Mouse (Mus musculus) urinary bladder, postnatal 25 days (tissue): ENCODE results near the gene Csnk2b.
"Not testable (repeated sequence)": the region's sequence is repeated elsewhere in the genome, so short reads cannot be mapped to it uniquely, and the experiment has no call there.

Experiments
- DNase-seq: peaks from one replicate; pipeline ENCODE4 v3.0.0; 2022; ENCODE audit warnings: low spot score

Gene Csnk2b

DNA sequence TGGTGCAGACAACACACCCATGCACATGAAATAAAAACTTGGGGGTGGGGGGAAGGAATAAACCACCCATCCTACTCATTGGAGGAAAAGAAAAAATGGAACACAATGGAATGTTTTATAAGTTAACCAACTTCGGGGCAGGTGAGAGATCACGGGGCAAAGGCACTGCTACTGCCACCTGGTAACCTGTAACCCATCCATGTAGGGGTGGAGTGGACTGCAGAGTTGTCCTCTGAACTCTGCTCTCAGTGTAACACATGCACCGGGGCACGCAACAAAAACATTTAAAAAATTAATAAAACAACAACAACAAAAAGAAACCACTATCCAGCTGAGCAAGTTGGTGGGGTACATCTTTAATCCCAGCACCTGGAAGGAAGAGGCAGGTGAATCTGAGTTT lies 30.3 kb upstream of the Csnk2b start:
- no peak for DNase-seq

DNA sequence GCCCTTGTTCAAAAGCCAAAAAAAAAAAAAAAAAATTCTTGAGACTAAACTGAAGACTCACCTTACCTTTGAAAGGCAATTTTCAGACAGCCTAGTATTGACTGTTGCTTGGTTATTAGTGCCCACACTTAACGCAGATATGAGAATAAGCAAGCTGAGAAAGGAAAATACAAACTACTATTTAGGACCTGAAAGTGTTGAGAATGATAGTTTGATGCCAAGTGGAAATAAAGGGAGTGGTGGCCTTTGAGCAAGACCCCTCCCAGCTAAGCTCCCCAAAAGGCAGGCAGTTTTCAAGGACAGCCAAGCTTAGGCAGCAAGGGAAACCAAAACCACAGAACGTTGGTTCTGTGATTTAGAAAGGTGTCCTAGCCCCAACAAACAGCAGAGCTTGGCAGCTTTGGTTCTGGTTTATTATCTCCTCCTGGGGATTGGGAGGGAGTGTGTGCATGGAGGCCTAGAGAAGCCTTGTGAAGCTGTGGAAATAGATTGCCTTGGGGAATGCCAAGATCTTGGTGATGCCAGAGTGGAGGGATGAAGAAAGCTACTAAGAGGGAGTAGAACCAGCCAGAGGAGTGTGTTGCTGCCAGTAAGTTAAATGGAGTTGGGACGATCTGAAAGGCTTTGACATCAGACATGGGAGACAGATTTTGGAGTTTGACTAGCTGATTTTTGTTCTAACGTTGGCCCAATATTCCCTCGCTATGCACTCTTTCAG lies 26.2 kb upstream of the Csnk2b start:
- DNase-seq: no peak

DNA sequence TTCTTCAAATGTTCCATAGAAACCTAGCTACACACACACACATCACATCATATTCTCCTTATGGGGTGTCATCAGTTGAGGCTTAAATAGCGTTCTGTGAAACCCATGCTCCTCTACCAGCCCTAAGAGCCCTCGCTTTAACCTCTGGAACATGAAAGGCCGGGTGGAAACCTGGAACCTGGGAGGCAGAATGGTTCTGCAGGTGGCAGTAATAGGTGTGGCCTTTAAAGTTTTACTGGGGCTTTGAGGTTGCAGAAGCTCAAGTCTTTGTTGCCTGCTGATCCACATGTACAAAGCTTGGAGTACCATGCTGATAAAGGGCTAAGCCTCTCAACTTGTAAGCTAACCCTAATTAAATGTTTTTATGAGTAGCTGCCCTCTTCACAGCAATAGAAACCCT lies 25.5 kb upstream of the Csnk2b start:
- no peak for DNase-seq

DNA sequence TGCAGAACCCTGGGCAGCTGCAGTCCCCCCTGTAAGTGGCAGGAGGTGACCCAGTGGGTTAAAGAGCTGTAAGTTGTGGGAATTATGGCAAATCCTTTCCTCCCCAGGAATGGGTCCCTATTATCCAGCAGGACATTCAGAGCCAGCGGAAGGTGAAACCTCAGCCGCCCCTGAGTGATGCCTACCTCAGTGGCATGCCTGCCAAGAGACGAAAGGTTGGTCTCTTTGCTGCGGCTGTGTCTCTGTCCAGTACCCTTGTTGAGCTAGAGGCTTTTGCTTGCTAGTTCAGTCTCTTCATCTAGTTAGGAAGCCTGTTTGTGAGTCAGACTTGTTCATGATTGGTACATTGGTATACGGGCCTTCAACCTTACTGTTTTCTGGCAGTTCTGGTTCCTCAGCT lies 24.3 kb upstream of the Csnk2b start:
- DNase-seq: no peak

DNA sequence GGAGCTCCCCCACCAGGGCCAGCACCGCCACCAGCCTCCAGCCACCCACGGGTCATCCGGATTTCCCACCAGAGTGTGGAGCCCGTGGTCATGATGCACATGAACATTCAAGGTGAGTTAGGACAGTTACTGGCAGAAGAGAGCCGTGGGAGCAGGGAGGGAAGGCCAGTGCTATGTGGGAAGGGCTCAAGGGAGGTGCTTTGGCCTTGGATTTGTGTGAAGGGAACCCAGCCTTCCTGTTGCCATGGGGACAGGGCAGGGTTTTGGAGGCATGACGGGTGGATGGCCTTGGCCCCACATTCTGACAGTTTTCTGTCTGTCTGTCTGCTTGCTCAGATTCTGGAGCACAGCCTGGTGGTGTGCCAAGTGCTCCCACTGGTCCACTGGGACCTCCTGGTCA lies 20.1 kb upstream of the Csnk2b start:
- DNase-seq: no peak

DNA sequence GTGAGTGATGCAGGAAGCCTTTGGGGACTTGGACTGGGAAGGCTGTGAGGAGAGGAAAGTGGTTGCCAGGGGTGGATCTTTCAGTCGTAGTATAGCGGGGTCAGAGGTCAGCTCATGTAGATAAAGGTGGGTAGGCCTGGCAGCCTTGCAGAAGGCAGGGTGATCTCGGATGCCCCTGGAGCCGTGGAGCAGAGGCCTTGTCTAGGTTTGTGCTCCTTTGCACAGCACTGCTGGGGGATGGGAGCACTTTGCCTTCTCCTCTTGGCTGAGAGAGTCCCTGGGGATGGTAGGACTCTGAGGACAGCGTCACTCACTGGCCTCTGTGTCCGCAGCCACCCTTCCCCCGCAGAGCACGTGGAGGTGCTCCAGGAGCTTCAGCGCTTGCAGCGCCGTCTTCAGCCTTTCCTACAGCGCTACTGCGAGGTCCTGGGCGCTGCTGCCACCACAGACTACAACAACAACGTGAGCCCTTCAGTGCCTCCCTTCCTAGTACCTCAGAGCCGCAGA lies 18.7 kb upstream of the Csnk2b start:
- no peak for DNase-seq

DNA sequence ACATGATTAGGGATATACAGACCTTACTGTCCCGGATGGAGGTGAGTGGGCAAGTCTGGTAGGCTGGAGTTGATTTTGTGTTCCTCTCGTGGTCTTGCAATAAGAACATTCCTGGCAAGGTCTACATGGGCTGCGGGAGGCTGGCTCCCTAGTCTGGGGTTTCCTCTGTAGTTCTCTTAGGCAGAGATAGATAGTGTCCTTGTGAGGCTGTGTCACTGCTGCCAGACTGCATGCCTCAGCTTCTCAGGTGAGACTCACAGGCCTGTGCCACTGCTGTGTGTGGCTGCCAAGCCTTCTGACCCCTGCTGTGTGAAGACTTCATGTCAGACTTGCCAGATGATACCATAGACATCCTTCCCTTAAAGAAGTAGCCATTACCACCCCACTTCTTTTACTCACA lies 17.4 kb upstream of the Csnk2b start:
- no peak for DNase-seq

DNA sequence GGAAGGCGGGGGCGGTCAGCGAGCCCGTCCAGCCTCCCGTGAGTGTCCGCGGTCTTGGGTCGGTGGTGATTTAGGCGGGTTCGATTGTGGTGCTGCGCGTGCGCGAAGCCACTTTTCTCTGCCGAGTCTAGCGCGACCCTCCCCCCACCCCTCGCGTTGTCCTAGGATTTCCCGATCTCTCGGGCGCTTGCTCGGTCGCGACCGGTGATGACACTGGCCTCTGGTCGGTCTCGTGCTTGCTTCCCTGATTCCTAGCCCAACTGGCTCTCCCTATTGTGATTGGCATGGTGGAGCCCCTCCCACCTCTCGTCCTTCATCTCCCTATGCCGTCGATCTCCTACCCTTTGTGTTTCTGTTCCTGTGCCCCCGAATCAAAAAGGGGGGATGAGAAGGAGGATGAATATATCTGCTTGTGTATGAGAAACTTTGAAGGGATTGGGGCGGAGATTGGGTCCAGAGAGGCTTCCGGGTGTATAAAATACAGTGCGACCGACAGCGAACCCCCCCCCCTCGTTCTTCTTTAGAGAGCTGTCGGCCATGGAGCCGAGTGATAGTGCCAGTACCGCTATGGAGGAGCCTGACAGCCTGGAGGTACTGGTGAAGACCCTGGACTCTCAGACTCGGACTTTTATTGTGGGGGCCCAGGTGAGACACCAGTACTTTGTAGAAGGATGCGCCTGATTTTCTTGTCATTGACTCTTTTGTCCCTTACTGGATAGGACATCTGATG lies 13.9 kb upstream of the Csnk2b start:
- no peak for DNase-seq

DNA sequence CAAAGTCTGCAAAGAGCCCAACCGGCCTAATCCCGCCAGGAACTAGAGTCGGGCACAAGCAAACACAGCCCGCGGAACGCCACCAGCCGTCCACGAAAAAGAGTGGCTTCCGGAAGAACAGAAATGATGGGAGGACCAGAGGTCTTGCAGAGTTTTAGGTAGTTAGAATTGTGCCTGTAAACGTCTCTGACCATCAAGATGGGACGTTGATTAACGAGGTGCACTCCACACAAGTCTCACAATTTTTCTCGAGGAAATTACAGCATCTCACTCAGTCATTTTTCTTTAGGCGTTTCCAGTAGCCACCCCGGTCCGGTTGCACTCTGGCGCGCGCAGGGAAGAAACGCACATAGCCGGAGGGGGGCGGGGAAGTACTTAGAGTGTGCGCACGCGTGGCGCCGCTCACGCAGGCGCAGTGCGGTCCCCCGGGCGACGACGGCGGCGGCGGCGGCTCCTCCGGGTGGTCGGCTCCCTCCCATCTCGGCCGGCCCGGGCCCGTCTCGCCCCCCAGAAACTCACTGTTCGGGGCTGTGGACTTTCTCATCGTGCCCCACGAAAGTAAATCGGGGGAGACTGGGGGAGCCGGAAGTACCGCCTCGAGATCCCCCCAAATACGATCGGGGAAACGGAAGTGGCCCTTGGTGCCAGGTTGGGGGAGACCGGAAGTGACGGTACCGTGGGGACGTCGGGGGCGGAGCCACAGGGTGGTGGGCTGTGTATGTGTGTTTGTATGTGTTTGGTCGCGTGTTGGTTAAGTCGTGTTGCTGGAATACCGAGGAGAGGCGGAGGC lies 13.1 kb upstream of the Csnk2b start, which contains the start of gene Bag6:
Gene Bag6 (plus strand): TSS at position 378 of the 790 bp plus-strand sequence.
- peak; percentile 93 for DNase-seq

DNA sequence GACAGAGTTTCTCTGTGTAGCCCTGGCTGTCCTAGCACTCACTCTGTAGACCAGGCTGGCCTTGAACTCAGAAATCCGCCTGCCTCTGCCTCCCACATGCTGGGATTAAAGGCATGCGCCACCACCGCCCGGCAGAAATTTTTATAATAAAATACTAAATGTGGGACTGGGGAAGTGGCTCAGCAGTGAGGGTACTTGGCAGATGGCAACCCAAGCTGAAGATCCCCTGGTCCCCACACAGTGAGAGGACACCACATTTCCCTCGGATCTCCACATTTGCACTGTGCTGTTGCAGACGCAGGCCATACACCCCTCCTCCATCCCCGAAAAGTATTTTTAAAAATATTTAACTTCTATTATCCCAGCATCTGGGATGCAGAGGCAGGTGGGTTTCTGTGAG lies 11.7 kb upstream of the Csnk2b start:
- no peak for DNase-seq

DNA sequence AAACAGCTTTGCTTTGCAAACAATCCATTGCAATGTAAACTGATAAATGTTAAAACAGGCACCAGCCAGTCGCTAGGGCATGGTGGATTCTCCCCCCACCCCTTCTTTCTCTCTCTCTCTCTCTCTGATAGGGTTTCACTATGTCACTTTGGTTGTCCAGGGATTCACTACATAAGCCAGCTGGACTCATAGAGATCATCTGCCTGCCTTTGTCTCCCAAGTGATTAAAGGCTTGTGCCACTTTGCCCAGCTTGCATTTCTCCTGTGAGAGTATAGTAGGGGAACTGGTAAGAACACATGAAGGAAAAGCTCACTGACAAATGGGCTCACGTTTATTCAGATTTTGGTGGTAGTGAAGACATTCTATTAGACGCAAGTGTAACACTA lies 10.3 kb upstream of the Csnk2b start:
- DNase-seq: no peak

DNA sequence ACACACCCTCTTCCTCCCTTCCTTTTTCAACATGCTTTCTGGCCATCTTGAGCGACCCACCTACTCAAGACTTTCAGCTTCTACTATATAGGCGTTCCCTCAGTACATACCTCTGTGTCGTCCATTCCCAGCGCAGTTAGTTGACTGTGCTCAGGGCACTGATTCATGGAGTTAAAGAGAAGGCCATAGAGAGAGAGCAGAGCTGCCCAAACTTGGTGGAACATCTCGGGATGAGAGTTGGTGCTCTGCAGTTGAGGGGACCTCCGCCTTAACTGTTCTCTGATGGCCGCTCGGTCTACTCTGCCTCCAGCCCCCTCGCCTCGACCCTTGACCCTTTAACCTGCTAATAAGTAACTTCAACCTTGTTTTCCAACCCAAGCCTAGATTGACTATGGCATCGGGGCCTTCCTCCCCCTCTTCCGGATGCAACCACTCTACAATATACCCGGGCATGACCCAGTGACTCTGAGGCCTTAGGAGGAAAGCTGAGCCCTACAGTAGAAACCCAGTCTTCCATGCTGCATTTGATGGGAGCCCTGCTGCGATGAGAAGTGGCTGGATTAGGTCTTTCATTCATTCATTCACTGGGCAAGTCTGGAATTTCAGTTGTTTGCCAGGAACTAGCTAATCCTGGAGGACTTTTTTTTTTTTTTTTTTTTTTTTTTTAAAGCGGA lies 9.8 kb upstream of the Csnk2b start, which contains the start of gene Apom:
Gene Apom (minus strand): TSS at position 551 of the 674 bp plus-strand sequence.
- no peak for DNase-seq

DNA sequence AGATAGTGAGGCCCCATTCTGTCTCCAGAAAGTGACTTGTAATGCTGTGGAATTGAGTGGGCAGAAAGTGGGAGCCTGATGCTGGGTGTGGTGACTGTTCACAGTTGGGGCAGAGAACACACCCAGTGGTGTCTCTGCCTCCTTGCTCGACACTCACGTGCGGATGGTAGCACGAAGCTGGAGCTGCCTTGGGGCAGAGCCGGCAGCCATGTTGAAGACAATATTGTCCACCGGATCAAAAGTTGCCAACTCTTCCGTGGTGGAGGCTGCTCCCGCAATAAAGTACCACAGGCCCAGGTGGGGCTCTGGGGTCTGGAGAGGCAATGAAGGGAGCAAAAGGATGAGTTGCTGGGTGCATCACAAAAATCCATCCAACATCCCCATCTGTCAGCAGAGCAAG lies 9.2 kb upstream of the Csnk2b start:
- DNase-seq: no peak

DNA sequence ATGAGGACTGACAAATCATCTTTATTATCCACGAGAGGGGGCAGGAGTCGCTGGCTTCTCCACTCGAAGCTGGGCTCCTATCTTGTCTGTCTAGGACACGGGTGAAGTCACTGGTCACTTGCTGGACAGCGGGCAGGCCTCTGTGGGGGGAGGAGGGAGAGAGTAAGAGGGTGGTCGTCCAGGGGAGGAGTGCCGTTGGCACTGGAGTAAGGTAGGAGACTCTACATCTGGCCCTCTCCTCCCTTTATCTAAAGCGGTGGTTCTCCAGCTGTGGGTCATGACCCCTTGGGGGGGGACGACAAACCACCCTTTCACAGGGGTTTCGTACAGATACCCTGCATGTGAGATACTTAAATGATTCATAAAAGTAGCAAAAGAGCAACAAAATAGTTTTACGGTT lies 7.1 kb upstream of the Csnk2b start:
- no peak for DNase-seq

DNA sequence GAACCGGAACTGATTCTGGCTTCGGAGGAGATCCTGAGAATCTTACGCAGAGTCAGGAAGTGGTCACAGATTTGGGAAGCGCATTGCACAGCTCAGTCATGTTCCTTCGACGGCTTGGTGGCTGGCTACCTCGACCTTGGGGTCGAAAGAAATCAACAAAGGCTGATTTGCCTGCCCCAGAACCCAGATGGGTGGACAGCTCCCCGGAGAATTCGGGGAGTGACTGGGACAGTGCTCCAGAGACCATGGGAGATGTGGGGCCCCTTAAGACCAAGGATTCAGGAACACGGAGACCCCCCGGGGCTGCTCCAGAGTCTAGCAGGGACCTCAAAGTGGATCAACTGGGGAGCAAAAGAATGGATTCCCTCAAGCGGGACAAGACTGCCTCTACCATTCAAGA lies 5.2 kb upstream of the Csnk2b start:
- DNase-seq: no peak

DNA sequence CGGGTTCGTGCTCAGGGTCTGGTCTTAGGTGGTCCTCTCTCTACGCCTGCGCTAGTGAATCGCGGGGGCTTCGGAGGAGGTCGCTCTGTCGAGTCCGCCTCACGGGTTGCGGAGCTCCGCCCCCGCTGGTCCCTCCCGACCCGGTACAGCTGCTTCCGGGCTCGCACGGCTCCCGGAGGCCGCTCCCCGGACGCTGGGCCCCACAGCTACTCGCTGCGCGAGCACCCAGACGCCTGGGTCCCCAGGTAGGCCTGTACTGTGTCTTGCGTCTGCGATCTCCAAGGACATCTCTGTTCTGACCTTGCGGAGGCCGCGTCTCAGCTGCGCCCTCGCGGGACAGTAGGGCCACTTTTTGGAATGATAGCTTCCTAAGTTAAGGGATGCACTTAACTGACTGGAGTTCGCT lies 4.4 kb upstream of the Csnk2b start, which contains the start of gene D17H6S53E:
Gene D17H6S53E (plus strand): TSS at position 168 of the 406 bp plus-strand sequence.
- peak; percentile 70 for DNase-seq

DNA sequence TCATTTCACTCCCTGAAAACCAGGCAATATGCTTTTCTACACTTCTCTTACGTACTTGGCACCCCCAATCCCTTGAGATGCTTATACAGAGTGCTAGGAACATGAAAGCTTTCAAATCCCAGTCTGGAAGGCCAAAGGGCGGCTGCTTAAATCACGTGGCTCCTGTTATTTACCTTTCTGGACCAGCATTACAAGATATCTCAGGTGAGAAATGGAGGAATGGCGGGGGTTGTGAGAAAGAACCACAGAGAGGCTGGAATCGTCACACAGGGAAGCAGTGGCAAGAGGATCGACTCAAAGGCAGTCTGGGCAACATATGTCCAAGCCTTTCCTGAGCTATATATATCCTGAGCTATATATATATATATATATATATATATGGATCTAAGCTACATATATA lies 3.7 kb upstream of the Csnk2b start:
- DNase-seq: no peak

DNA sequence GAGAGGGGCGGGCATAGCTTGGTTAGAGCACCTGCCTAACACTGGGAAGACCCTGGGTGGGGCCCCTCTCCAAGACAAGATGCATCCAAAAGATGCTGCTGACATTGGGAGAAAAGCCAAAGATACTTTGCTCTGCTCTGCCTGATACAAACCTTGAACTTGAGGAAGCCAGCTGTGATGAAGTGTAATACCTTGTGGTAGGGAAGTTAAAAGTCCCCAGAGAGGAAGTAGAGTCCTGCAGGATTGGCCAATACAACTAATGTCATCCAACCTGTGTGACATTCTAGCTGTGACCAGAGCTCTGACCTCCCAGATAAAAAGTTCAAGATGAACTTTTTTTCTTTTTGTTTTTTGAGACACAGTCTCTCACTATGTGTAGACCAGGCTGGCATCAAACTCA lies 3.2 kb upstream of the Csnk2b start:
- DNase-seq: no peak

DNA sequence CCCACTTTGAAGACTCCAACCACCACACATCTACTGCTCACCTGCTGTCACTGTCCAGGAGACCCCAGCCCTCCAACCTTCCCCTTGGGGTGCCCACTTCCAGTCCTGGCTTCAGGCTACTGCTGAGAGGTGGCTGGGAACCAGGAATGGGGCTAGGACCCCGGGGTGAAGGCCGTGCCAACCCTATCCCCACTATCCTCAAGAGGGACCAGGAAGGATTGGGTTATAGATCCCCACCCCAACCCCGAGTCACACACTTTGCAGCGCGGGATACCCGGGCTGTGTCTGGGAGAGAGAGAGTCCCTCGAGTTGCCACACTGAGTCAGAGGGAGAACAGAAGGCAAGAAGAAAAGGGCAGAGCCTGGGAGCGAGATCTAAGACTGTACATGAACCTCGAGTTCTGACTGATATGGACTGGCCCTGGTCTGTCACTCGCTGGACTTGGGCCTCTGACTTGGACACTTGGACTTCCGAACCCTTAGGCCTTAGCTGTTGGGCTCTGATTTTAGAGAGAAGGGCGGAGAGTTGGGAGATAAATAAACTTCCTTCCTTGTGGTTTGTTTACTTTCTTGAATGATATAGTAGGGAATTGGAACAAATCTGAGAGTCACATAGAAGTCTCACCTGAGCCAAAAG lies 2.5 kb upstream of the Csnk2b start:
- DNase-seq: not testable (repeated sequence)

DNA sequence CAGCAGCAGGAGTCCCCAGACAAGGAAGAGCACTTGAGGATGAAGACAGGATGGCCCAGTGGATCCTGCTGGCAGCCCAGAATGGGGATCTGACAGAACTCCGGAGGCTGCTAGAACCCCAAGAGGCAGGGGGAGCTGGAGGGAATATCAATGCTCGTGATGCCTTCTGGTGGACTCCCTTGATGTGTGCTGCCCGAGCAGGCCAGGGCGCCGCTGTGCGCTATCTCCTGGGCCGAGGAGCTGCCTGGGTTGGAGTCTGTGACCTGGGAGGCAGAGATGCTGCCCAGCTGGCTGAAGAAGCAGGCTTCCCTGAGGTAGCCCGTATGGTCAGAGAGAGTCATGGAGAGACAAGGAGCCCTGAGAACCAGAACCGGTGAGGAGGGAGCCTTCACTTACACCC lies 1.4 kb upstream of the Csnk2b start:
- DNase-seq: not testable (repeated sequence)

DNA sequence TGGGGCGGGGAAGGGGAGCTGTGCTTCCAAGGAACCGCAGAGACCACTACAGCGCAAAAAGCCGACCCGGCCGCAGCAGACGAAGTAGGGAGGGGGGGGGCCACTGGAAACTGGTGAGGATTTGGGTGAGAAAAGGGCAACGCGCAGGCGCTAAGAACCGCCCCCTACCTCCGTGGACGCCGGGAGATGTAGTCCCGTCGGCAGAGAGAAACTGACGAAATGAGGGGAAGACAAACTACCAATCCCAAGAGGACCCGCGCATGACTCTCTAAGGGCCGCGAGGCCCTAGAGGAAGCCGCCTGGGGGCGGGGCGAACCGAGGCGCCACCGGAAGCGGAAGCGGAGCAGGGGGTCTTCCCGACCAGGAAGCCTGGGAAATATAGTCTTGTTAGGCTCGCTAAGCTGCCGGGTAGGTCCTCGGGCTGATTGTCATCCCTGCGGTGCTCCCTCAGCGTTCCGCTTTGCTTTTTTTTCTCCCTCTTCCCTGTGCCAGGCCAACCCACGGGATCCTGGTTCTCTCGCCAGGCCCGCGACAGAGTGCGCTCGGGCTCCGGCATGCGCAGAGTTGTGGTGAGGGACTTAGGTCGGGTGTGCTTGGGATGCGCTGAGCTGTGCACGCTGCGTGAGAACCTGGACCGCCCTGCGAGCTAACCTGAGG lies 582 bp downstream of the Csnk2b start, which contains the start of gene Gpank1:
Gene Gpank1 (plus strand): TSS at position 313 of the 657 bp plus-strand sequence.
- peak; percentile 95 for DNase-seq
